Mouse (Mus musculus) embryo, embryonic 11.5 days (tissue): ENCODE measurements around the gene Cd81.

Source experiments
- DNase-seq: peaks from one replicate; pipeline ENCODE4 v3.0.0-alpha.2; 2012; ENCODE audit warnings: low read depth, low spot score

Gene Cd81

GRCm38 (mm10) chr7:143069751-143070400, 17.3 kb downstream of the Cd81 start:
- no peak for DNase-seq

- no peak for DNase-seq
Measured at GRCm38 (mm10) chr7:143070506-143071070, 18.0 kb downstream of the Cd81 start.

GRCm38 (mm10) chr7:143072605-143073004, 20.1 kb downstream of the Cd81 start:
- DNase-seq: no peak

GRCm38 (mm10) chr7:143073086-143073485, 20.5 kb downstream of the Cd81 start:
- DNase-seq: no peak

- DNase-seq: no peak
Measured at GRCm38 (mm10) chr7:143075394-143075793, 22.9 kb downstream of the Cd81 start.

- DNase-seq: no peak
Measured at GRCm38 (mm10) chr7:143077351-143077750, 24.8 kb downstream of the Cd81 start.

- no peak for DNase-seq
Measured at GRCm38 (mm10) chr7:143082024-143082423, 29.5 kb downstream of the Cd81 start.

- no peak for DNase-seq
Measured at GRCm38 (mm10) chr7:143083708-143084107, 31.2 kb downstream of the Cd81 start.

- DNase-seq: no peak
Measured at GRCm38 (mm10) chr7:143086366-143086765, 33.8 kb downstream of the Cd81 start.

- DNase-seq: peak; percentile 36
Measured at GRCm38 (mm10) chr7:143087070-143087579, 34.6 kb downstream of the Cd81 start.

- no peak for DNase-seq
Measured at GRCm38 (mm10) chr7:143093847-143094246, 41.3 kb downstream of the Cd81 start.

GRCm38 (mm10) chr7:143094592-143095553, 42.3 kb downstream of the Cd81 start, which contains the start of gene Trpm5:
Trpm5 (minus strand) TSS chr7:143094642.
- peak; percentile 58 for DNase-seq

GRCm38 (mm10) chr7:143095554-143095907, 43.0 kb downstream of the Cd81 start:
- no peak for DNase-seq

GRCm38 (mm10) chr7:143100759-143101158, 48.2 kb downstream of the Cd81 start:
- no peak for DNase-seq

GRCm38 (mm10) chr7:143105258-143105897, 52.8 kb downstream of the Cd81 start:
- DNase-seq: no peak

- no peak for DNase-seq
Measured at GRCm38 (mm10) chr7:143106062-143106461, 53.5 kb downstream of the Cd81 start, which contains the start of gene Kcnq1. Kcnq1 (plus strand) TSS chr7:143106362.

- DNase-seq: no peak
Measured at GRCm38 (mm10) chr7:143106672-143107465, 54.3 kb downstream of the Cd81 start.

- no peak for DNase-seq
Measured at GRCm38 (mm10) chr7:143108200-143108599, 55.7 kb downstream of the Cd81 start.

- no peak for DNase-seq
Measured at GRCm38 (mm10) chr7:143108996-143109660, 56.6 kb downstream of the Cd81 start.

- DNase-seq: no peak
Measured at GRCm38 (mm10) chr7:143109696-143110095, 57.2 kb downstream of the Cd81 start.
